Mouse (Mus musculus) heart, embryonic 11.5 days (tissue): ENCODE data around the gene Tssk2. TPM values are rescaled to one million over a fixed set of nuclear protein-coding genes. Genes with fewer than 3 reads are reported as not detected.

Experiments
- ATAC-seq: fragments of 200-750 bp; cut with Nextera tagmentation; replicated peaks from 2 replicates; pipeline ENCODE4 v1.8.0; 2017; ENCODE audit warnings: moderate library complexity; ENCODE audit not compliant: insufficient number of reproducible peaks, low FRiP score, low TSS enrichment
- H3K27ac ChIP-seq: fragments of 300-500 bp; sonication (generic); 2 replicates; pipeline ENCODE4 v1.5.1; 2014; ENCODE audit warnings: mild to moderate bottlenecking, low read depth, low read length
- H3K27me3 ChIP-seq: fragments of 300-500 bp; sonication (generic); 2 replicates; pipeline ENCODE4 v1.6.1; 2014; ENCODE audit warnings: mild to moderate bottlenecking, low read length, mixed read lengths; ENCODE audit not compliant: control insufficient read depth, insufficient read depth
- H3K36me3 ChIP-seq: fragments of 300-500 bp; sonication (generic); 2 replicates; pipeline ENCODE4 v1.6.1; 2014; ENCODE audit warnings: mild to moderate bottlenecking, low read length, moderate library complexity, mixed read lengths; ENCODE audit not compliant: control insufficient read depth, insufficient read depth
- H3K4me1 ChIP-seq: fragments of 300-500 bp; sonication (generic); 2 replicates; pipeline ENCODE4 v1.6.1; 2014; ENCODE audit warnings: low read length; ENCODE audit not compliant: control insufficient read depth, insufficient read depth
- H3K4me2 ChIP-seq: fragments of 300-500 bp; sonication (generic); 2 replicates; pipeline ENCODE4 v1.6.1; 2014; ENCODE audit warnings: mild to moderate bottlenecking, moderate library complexity
- H3K4me3 ChIP-seq: fragments of 300-500 bp; sonication (generic); 2 replicates; pipeline ENCODE4 v1.5.1; 2014; ENCODE audit warnings: low read depth, low read length
- H3K9ac ChIP-seq: fragments of 300-500 bp; sonication (generic); 2 replicates; pipeline ENCODE4 v1.6.1; 2014; ENCODE audit warnings: mild to moderate bottlenecking, low read depth, low read length, moderate library complexity
- H3K9me3 ChIP-seq: fragments of 300-500 bp; sonication (generic); replicated peaks from 2 replicates; pipeline ENCODE4 v1.6.1; 2016; ENCODE audit warnings: low read length; ENCODE audit not compliant: control insufficient read depth
- WGBS: fragments of 180-500 bp; shearing (Covaris S2); extraction: QIAGEN DNeasy Blood & Tissue Kit; methylation state at CpG from one replicate; pipeline ENCODE4 v1.1.7; 2014; ENCODE audit not compliant: insufficient replicate concordance; 5-methylcytosine and 5-hydroxymethylcytosine counted together
- polyA plus RNA-seq: library from polyadenylated mRNA; unstranded; fragments of >200 nt; fragmentation: Nextera tagmentation; extraction: Ambion mirVana; gene quantifications from 2 replicates; pipeline ENCODE4 v1.2.1, GENCODE M21; 2014

Gene Tssk2
- polyA plus RNA-seq, result 0.11 TPM in 1 of 2 replicates, not detected in the other

- no peak within 1 kb of the TSS for H3K4me2 ChIP-seq
- no peaks in the 10 kb centered on the region for H3K9me3 ChIP-seq
- H3K27ac ChIP-seq, result no peak within 1 kb of the TSS
- no peak for ATAC-seq
- H3K4me1 ChIP-seq, result no peaks in the 10 kb centered on the region
- no peak within 1 kb of the TSS for H3K9ac ChIP-seq
- peaks cover 20% of the 10 kb centered on the region for H3K36me3 ChIP-seq
- no peak within 1 kb of the TSS for H3K4me3 ChIP-seq
- WGBS, result 89% methylated on average over 14 of the region's 14 CpGs
- no peaks in the 10 kb centered on the region for H3K27me3 ChIP-seq
Measured at GRCm38 (mm10) chr16:17898462-17898861, at the start of gene Tssk2, which contains the start of gene Dgcr2. Gene Tssk2, plus strand, starts transcription at chr16:17898637. Gene Dgcr2, minus strand, starts transcription at chr16:17898562.

GRCm38 (mm10) chr16:17848928-17849327 lies 49.5 kb upstream of the Tssk2 start:
- Histone ChIP-seq H3K9me3 (no peaks in the 10 kb centered on the region), H3K36me3 (peaks cover 24% of the 10 kb centered on the region), H3K4me3 (no peak overlapping the region), H3K9ac (no peak overlapping the region), H3K4me2 (no peak overlapping the region), H3K27me3 (no peaks in the 10 kb centered on the region), H3K27ac (no peak overlapping the region), H3K4me1 (no peaks in the 10 kb centered on the region)
- ATAC-seq, result no peak
- 22% methylated on average over 1 of the region's 1 CpGs for WGBS

DNA sequence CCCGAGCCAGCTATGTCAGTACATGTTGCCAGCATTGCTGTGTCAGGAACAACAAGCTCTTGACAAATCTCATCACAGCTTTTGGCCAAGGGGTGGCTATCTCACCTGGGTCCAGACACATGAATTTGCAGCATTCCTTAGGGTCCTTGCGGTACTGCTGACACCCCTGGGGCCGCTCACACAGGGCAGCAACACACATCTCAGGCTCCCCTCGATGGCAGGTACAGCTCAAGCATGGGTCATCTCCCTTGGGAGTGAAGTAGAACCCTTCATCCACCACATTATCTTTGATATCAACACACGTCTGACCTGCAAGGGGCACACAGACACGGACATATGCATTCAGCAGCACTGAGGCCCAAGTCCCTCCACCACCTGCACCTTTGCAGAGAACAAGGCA lies 49.0 kb upstream of the Tssk2 start:
- ATAC-seq, result no peak
- Histone ChIP-seq H3K9ac (no peak overlapping the region), H3K36me3 (peaks cover 25% of the 10 kb centered on the region), H3K4me3 (no peak overlapping the region), H3K27ac (no peak overlapping the region), H3K9me3 (no peaks in the 10 kb centered on the region), H3K27me3 (no peaks in the 10 kb centered on the region), H3K4me1 (no peaks in the 10 kb centered on the region), H3K4me2 (no peak overlapping the region)
- WGBS, result 82% methylated on average over 6 of the region's 6 CpGs

DNA sequence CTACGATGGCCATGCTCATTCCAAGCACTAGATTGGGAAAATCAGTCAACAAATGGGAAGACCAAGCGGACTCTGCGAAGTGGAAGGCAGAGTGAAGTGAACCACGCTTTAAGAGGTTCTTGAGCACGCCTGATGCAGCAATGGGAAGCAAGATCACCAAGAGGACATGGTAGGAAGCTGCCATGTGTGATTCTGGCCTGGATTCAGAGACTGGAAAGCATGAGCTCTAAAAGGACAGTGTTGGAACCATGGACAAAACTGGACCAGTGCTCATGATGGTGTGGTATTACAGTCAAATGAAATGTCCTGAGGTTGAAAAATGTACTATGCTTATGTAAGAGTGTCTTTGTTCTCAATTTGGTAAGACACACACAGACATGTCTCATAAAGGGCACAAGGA lies 47.1 kb upstream of the Tssk2 start:
- Histone ChIP-seq H3K4me1 (no peaks in the 10 kb centered on the region), H3K4me2 (no peak overlapping the region), H3K9ac (no peak overlapping the region), H3K27ac (no peak overlapping the region), H3K27me3 (no peaks in the 10 kb centered on the region), H3K36me3 (peaks cover 24% of the 10 kb centered on the region), H3K9me3 (no peaks in the 10 kb centered on the region), H3K4me3 (no peak overlapping the region)
- 95% methylated on average over 5 of the region's 5 CpGs for WGBS
- ATAC-seq, result no peak

- Histone ChIP-seq H3K4me3 (no peak overlapping the region), H3K36me3 (peaks cover 24% of the 10 kb centered on the region)
- 81% methylated on average over 1 of the region's 1 CpGs for WGBS
Measured at GRCm38 (mm10) chr16:17851860-17852259, 46.6 kb upstream of the Tssk2 start.

GRCm38 (mm10) chr16:17853263-17853662 lies 45.2 kb upstream of the Tssk2 start:
- Histone ChIP-seq H3K4me2 (no peak overlapping the region), H3K27me3 (no peaks in the 10 kb centered on the region), H3K9me3 (no peaks in the 10 kb centered on the region), H3K9ac (no peak overlapping the region), H3K27ac (no peak overlapping the region), H3K4me1 (no peaks in the 10 kb centered on the region), H3K4me3 (no peak overlapping the region), H3K36me3 (peaks cover 33% of the 10 kb centered on the region)
- 84% methylated on average over 2 of the region's 2 CpGs for WGBS
- ATAC-seq, result no peak

More at GRCm38 (mm10) chr16:17851860-17852259, 46.6 kb upstream of the Tssk2 start:
- Histone ChIP-seq H3K27ac (no peak overlapping the region), H3K4me1 (no peaks in the 10 kb centered on the region), H3K4me2 (no peak overlapping the region), H3K27me3 (no peaks in the 10 kb centered on the region), H3K9ac (no peak overlapping the region), H3K9me3 (no peaks in the 10 kb centered on the region)
- no peak for ATAC-seq

- no peak overlapping the region for H3K4me3 ChIP-seq
- H3K27me3 ChIP-seq, result no peaks in the 10 kb centered on the region
- H3K27ac ChIP-seq, result no peak overlapping the region
- ATAC-seq, result no peak
- no peaks in the 10 kb centered on the region for H3K4me1 ChIP-seq
- no peaks in the 10 kb centered on the region for H3K9me3 ChIP-seq
- H3K9ac ChIP-seq, result no peak overlapping the region
- WGBS, result 91% methylated on average over 7 of the region's 7 CpGs
- H3K36me3 ChIP-seq, result peaks cover 40% of the 10 kb centered on the region
- H3K4me2 ChIP-seq, result no peak overlapping the region
Measured at GRCm38 (mm10) chr16:17857157-17857556, 41.3 kb upstream of the Tssk2 start.

DNA sequence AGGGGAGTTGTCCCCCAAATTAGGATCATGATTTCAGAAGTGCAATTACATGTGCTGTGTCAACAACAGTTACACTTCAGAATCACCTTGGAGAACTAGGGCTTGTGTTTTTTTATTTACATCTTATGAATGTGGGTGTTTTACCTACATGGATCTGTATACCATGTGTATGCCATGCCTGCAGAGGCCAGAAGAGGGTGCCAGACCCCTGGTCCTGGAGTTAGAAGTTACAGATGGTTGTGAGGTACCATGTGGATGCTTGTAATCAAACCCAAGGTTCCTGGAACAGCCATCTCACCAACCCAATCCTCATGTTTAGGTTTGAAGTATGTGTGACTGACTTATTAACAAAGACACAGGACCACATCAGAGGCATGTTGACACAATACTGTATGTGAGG lies 39.8 kb upstream of the Tssk2 start:
- Histone ChIP-seq H3K27me3 (no peaks in the 10 kb centered on the region), H3K36me3 (peaks cover 32% of the 10 kb centered on the region), H3K4me3 (no peak overlapping the region), H3K4me1 (no peaks in the 10 kb centered on the region), H3K27ac (no peak overlapping the region), H3K4me2 (no peak overlapping the region), H3K9ac (no peak overlapping the region), H3K9me3 (no peaks in the 10 kb centered on the region)
- ATAC-seq, result no peak

DNA sequence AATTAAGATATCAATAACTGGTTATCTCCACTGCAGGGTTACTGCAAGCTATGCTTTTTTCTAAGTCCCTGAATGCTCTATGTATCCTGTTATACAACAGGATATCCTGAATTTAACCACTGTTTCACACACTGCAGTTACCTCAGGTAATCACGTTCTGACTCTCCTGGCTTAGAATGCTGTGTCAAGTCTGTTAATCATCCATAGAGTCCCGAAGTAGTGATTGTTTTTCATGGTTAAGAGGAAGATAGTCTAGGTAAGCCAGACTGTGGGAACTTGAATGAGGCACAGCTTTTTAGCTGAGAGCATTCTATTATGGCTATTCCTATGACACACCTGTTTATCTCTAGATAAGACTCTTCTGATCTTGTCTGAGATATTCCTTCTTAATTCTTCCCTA lies 33.1 kb upstream of the Tssk2 start:
- no peaks in the 10 kb centered on the region for H3K9me3 ChIP-seq
- H3K4me2 ChIP-seq, result no peak overlapping the region
- H3K36me3 ChIP-seq, result 0 out of 2 replicates have a peak, but pooled peaks cover 3% of the 10 kb centered on the region
- ATAC-seq, result no peak
- WGBS, result 87% methylated on average over 2 of the region's 2 CpGs
- H3K9ac ChIP-seq, result no peak overlapping the region
- H3K27ac ChIP-seq, result no peak overlapping the region
- H3K27me3 ChIP-seq, result no peaks in the 10 kb centered on the region
- no peak overlapping the region for H3K4me3 ChIP-seq
- no peaks in the 10 kb centered on the region for H3K4me1 ChIP-seq
